Mouse (Mus musculus) olfactory bulb, adult 2 months (tissue): ENCODE results near the gene Tbc1d5.

ENCODE experiments used
- CTCF ChIP-seq: fragments of 200-500 bp; IDR thresholded peaks from 2 replicates; pipeline ENCODE4 v1.5.1; 2012; ENCODE audit warnings: low read depth, mild to moderate bottlenecking, low read length, moderate library complexity; ENCODE audit not compliant: insufficient read depth
- POLR2A ChIP-seq: fragments of 200-500 bp; IDR thresholded peaks from 2 replicates; pipeline ENCODE4 v1.6.1; 2012; ENCODE audit warnings: mild to moderate bottlenecking, low read depth, low read length, moderate library complexity; ENCODE audit not compliant: insufficient read depth

DNA sequence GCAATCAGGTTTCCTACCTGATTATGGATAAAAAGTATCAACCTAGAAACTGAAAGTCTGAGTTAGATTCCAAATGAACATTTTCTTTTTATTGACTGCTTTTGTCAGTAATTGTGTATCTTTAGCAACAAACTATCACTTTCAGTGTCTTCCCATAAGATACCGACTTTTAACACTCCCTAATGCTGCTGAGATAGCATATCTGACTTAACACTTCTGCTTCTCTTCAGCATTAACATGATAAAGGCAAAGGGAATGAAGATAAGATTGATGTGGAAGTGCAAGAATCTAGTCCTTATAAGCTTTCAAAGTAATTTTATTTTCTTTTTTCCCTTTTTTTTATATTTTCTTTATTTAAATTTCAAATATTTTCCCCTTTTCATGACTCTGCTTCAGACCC, 138.3 kb downstream of the Tbc1d5 start:
- TF ChIP-seq POLR2A (no peak), CTCF (no peak)
